Mouse (Mus musculus) layer of hippocampus, adult 2 months (tissue): ENCODE measurements around the gene Skiv2l. TPM values are rescaled to one million over a fixed set of nuclear protein-coding genes. Genes with fewer than 3 reads are reported as not detected.

Source experiments
- DNase-seq, 2 experiments: peaks; one replicate each; pipeline ENCODE4 v3.0.0; 2022; ENCODE audit warnings: low spot score in 2 of 2
- H3K27ac ChIP-seq: fragments of 200-600 bp; 2 replicates; pipeline ENCODE4 v1.8.1; 2022
- H3K4me3 ChIP-seq: fragments of 200-600 bp; 2 replicates; pipeline ENCODE4 v1.8.1; 2022; ENCODE audit warnings: mild to moderate bottlenecking
- CTCF ChIP-seq: fragments of 200-600 bp; conservative IDR thresholded peaks from 2 replicates; pipeline ENCODE4 v1.8.1; 2022; ENCODE audit warnings: antibody characterized with exemption, mild to moderate bottlenecking, moderate library complexity
- total RNA-seq, 2 experiments: library from RNA; stranded (reverse); gene quantifications; 2 replicates each; pipeline ENCODE4 v1.2.3; 2021

The Skiv2l gene
- total RNA-seq, 2 experiments from 2014 or later, result 75.1 to 78.3 TPM

- no peak overlapping the region for H3K4me3 ChIP-seq
- H3K27ac ChIP-seq, result no peak overlapping the region
- DNase-seq, result no peak
- peak; percentile 46 for TF ChIP-seq CTCF
These were observed 41.4 kb upstream of the Skiv2l start for GRCm38 (mm10) chr17:34891377-34891776.

DNA sequence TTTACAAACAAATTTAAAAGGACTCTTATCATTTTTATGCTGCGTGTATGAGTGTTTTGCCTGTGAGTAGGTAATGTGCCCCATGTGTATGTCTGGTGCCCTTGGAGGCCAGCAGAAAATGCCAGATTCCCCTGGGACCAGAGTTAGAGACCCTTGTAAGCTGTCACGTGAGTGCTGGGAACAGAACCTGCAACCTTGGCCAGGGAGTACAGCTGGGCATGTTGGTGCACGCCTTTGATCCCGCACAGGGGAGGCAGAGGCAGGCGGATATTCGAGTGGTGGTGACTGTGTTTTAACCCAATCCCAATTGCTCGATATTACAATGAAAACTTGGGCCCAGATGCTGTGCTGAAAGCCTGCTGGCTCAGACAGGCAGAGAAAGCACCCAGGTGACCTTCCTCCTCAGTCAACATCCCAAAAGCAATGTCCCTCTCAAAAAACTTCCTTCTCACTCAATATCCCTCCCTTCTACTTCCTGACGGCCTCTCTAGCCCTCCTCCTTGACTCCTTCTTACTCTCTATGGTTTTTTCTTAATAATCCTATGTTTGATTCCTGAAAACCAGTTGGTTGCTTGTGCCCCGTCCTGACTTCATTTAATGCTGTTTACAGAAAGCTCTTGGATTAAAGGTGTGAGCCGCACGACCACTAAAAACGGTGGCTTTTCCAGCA is 40.2 kb upstream of the Skiv2l start:
- no peak for TF ChIP-seq CTCF
- Histone ChIP-seq H3K27ac (no peak overlapping the region), H3K4me3 (no peak overlapping the region)
- DNase-seq, result no peak

DNA sequence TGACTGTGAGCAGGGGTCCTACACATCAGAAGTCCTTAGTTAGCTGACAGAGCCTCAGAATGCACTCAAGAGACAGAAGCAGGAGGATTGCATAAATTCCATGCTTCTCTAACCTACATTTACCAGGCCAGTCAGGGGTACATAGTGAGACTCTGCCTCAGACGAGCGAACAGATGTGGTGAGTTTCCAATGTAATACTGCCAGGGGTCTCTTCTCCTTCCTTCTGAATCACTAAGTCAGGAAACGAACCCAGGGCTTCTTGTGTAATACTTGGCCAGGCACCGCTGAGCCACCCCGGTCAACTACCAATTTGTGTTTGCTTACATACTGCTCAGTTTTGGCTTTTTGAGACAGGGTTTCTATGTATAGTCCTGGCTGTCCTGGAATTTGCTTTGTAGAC is 37.9 kb upstream of the Skiv2l start:
- Histone ChIP-seq H3K4me3 (no peak overlapping the region), H3K27ac (no peak overlapping the region)
- DNase-seq, result no peak
- TF ChIP-seq CTCF, result no peak

DNA sequence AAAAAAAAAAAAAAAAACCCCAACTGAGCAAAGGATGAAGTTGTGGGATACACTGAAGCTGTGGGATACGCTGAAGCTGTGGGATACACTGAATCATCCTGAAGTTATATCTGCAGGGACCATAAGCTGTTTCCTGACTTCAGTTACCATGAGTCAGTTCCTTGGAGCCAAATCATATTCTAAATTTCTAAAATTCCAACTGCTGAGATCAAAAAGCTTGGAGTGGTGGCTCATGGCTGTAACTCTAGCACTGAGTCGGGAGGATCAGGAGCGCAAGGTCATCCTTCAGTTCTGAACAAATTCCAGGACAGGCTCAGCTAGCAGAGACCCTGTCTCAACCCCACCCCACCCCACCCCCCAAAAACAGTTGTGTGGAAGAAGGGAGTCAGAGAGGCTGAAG is 35.6 kb upstream of the Skiv2l start:
- no peak overlapping the region for H3K27ac ChIP-seq
- no peak for DNase-seq
- no peak for TF ChIP-seq CTCF
- H3K4me3 ChIP-seq, result no peak overlapping the region

DNA sequence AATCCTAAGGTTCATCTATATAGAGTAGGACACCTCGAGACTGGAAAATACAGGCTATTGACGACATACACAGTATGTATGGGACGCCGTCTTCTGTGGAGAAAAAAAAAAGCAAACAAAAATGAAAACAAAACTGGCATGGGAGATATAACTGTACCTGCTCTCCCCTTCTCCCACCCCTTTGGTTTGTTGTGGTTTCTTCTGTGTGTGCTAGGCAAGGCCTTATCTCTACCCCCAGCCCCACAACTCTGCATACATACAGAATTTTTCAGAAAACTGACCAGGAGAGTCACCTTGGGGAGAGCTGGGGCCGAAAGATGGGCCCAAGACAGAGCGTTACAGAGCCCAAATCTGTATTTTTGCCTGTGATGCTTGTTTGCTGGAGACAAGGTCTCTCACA is 34.7 kb upstream of the Skiv2l start:
- H3K27ac ChIP-seq, result no peak overlapping the region
- H3K4me3 ChIP-seq, result no peak overlapping the region
- TF ChIP-seq CTCF, result no peak
- no peak for DNase-seq

GRCm38 (mm10) chr17:34883332-34883731 is 33.3 kb upstream of the Skiv2l start:
- Histone ChIP-seq H3K4me3 (no peak overlapping the region), H3K27ac (no peak overlapping the region)
- no peak for DNase-seq
- peak; percentile 34 for TF ChIP-seq CTCF

DNA sequence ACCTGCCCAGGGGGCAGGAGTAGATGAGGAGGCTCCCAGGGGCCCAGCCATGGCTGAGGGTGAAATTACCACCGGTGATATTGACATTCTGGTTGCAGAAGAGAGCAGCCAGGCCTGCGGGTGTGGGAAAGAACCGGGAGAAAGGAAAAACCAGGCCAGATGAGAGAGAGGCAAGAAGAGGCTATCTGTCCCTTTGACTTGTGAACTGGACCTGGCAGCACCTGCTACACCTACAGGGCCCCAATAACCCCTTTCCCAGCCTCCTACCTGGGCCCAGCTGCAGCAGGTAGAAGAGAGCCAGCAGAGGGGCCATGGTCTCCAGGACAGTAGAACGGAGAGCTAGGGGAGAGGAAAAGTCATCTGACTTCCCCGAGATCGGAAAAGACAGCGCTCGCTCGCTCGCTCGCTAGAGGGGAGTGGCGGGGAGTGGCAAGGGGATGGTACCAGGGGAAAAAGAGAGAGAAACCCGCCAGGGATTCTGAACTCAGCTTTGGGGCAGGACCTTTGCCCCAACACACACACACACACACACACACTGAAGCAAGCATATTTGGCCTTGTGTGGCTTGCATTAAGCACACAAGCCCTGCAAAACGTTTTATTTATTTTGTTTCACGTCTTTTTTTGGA is 31.8 kb upstream of the Skiv2l start, which contains the start of gene Gm20547:
TSS of gene Gm20547 (minus strand) at position 360 of the 628 bp plus-strand sequence.
- Histone ChIP-seq H3K4me3 (no peak within 1 kb of the TSS), H3K27ac (no peak within 1 kb of the TSS)
- no peak for DNase-seq
- no peak for TF ChIP-seq CTCF

GRCm38 (mm10) chr17:34881166-34881565 is 31.2 kb upstream of the Skiv2l start:
- TF ChIP-seq CTCF, result no peak
- DNase-seq, result no peak
- Histone ChIP-seq H3K27ac (no peak overlapping the region), H3K4me3 (no peak overlapping the region)

DNA sequence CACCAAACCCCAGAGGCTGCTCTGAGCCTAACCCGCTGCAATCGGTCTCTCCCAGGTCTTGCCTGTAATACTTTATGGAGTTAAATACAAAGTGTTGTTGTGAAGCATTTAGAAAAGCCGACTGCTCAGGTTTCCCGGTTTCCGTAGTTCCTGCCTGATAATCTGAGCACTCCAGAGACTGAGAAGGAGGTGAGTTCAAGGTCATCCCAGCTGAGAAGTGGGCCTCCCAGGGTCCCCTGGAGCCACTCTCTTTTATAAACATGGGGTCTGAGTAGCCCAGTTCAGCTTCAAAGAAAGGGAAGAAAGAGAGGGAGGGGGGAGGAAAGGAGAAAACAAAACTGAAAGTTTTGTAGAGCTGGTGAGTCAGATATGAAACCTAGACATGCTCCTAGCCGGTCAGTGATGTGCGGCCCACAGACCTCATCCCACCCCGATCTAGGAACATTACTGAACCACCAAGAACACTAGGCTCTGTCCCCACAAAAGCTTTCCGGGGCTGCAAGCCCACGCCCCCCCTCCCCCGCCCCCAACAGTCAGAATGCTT is 29.4 kb upstream of the Skiv2l start, which contains the start of gene Zbtb12:
TSS of gene Zbtb12 (plus strand) at position 148 of the 544 bp plus-strand sequence.
- DNase-seq, result no peak
- no peak within 1 kb of the TSS for H3K27ac ChIP-seq

GRCm38 (mm10) chr17:34874321-34874720 is 24.3 kb upstream of the Skiv2l start:
- H3K27ac ChIP-seq, result no peak overlapping the region
- no peak overlapping the region for H3K4me3 ChIP-seq
- DNase-seq, result no peak
- TF ChIP-seq CTCF, result no peak

More for the DNA sequence above, 29.4 kb upstream of the Skiv2l start, which contains the start of gene Zbtb12:
- TF ChIP-seq CTCF, result no peak
- no peak within 1 kb of the TSS for H3K4me3 ChIP-seq

DNA sequence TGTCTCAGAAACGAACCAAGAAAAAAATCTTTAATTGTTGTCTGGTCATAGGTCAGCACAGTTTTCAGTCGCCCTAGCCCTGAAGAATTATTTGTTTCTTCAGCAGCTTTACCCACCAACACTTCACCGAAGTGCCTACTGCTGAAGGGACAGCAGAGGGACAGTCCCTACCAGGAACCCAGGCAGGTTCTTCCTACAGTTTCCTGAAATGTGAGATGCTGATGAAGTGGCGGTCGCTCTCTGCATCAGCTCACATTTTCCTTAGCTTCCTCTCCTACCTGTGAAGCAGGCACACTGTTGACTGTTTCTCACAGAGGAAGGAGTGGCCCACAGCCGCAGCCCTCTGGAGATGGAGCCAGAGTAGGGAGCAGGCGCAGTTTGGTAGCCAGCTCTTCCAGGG is 16.0 kb upstream of the Skiv2l start:
- H3K27ac ChIP-seq, result no peak overlapping the region
- TF ChIP-seq CTCF, result no peak
- no peak overlapping the region for H3K4me3 ChIP-seq
- no peak for DNase-seq

DNA sequence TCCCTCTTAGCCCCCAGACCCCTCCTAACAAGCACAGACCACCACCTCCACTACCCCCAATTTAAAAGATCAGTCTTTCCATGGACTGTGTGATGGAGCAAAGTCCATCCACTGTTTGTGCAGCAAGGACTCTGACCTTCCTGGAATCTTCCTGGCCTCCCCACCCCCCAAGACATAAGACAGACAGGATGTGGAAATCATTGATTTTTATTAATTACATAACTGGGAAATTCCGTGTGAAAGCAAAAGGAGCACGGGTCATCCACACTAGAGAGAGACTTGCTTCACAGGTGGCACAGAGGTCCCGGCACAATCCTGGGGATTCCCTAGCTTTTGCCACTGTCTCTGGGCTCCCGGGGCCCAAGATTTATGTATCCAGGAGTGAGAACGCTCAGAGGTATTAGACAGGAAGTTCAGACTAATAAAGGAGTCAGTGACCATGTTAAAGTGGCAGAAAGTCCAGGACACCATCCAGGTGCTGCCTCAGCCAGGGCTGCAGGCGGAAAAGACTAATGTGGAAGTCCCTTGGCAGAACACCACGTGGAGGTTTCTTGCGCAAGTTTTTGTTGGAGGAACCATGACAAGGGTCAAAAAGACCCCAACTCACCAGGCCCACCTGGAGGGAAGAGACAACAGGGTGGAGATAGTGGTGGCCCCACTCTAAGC is 12.5 kb upstream of the Skiv2l start, which contains the start of gene Cfb:
TSS of gene Cfb (minus strand) at position 103 of the 666 bp plus-strand sequence.
- no peak for TF ChIP-seq CTCF
- Histone ChIP-seq H3K27ac (no peak within 1 kb of the TSS), H3K4me3 (no peak within 1 kb of the TSS)
- no peak for DNase-seq

DNA sequence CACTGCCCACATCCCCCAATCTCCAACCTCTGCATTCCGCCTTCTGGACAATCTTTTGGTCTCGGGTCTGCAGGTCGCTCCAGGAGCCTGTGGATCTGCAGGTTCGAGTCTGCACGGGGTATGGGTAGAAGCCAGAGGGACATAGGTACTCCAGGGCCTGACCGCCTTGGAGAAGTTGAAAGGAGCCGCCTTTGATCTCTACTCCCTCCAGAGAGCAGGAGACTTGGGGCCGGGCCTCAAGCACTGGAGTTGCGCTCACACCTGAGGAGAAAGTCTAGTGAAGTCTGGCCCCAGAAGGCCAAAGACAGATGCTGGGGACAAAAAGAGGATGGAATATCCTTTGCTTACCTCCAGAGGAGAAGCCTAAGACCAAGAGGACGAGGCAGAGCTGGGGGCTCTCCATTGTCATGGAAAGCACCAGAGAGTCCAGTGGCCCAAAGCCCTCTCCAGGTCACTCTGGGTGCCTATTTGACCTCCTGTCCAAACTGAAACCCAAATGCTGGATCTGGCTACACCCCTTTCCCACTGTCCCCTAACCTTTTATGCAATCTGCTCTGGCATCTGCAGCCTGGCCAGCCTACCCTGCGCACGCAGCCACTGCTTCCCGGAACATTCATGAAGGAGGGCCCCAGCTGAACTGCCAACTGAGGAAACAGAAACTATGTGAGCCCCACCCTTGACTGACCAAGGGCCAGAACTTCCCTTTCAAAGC is 11.8 kb upstream of the Skiv2l start:
- DNase-seq, result no peak
- Histone ChIP-seq H3K4me3 (no peak overlapping the region), H3K27ac (no peak overlapping the region)
- TF ChIP-seq CTCF, result no peak
